Mouse (Mus musculus) myocyte (in vitro differentiated cells): ENCODE data around the gene Ppp1r16b.

Experiments
- CEBPB ChIP-seq: IDR thresholded peaks from 2 replicates; pipeline ENCODE4 v1.6.1; 2011; ENCODE audit warnings: mild to moderate bottlenecking, moderate library complexity; ENCODE audit not compliant: poor library complexity, insufficient read depth, severe bottlenecking
- E2F4 ChIP-seq: IDR thresholded peaks from one replicate; pipeline ENCODE4 v1.6.1; 2011; ENCODE audit warnings: mild to moderate bottlenecking, control low read depth, moderate library complexity; ENCODE audit not compliant: insufficient read depth
- MAX ChIP-seq: IDR thresholded peaks from one replicate; pipeline ENCODE4 v1.6.1; 2011; ENCODE audit warnings: low read depth, mild to moderate bottlenecking, control low read depth
- MYOG ChIP-seq, 3 experiments: IDR thresholded peaks; one replicate each; pipeline ENCODE4 v1.6.1; 2011; ENCODE audit warnings: control low read depth in 2 of 3, low read depth in 2 of 3, mild to moderate bottlenecking in 2 of 3; ENCODE audit not compliant: insufficient read length in 2 of 3, control insufficient read depth in 1 of 3, insufficient read depth in 1 of 3
- POLR2A ChIP-seq: IDR thresholded peaks from one replicate; pipeline ENCODE4 v1.6.1; 2011; ENCODE audit warnings: low read depth, mild to moderate bottlenecking, control low read depth, moderate library complexity; ENCODE audit not compliant: insufficient read length
- SRF ChIP-seq: IDR thresholded peaks from one replicate; pipeline ENCODE4 v1.6.1; 2011; ENCODE audit warnings: low read depth; ENCODE audit not compliant: control insufficient read depth, insufficient read length
- TCF3 ChIP-seq: IDR thresholded peaks from one replicate; pipeline ENCODE4 v1.6.1; 2011; ENCODE audit warnings: low read depth, control low read depth; ENCODE audit not compliant: insufficient read length
- USF1 ChIP-seq: IDR thresholded peaks from one replicate; pipeline ENCODE4 v1.6.1; 2011; ENCODE audit warnings: low read depth, mild to moderate bottlenecking, control low read depth, moderate library complexity

DNA sequence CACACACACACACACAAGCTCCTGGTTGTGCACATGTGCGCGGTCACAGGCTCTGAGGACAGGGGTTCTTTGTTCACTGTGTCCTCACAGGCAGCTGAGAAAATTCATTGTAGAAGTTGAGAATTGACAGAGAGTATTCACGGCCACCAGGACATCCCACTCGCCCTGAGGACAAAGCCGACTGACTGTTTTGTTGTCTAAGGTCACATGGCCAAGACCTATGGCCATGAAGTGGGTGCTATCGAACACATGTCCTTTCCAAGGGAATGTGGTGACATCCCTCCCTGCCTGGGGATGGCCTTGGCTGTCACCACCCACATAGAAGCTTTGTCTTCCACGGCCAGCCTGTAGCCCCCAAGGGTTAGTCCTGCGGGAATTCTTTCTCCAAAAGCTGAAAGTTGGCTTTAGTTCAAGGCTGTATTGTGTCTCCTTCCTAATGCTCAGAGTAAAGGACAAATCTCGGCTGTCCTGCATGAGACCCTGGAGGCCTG, 75.9 kb downstream of the Ppp1r16b start:
- TF ChIP-seq TCF3 (no peak), MAX (no peak), E2F4 (no peak), POLR2A (no peak), SRF (no peak), CEBPB (no peak), USF1 (no peak), MYOG (IDR thresholded peaks at IDR 0.05; ENCODE audit: control insufficient read depth in 1 of 3, insufficient read depth in 1 of 3, insufficient read length in 2 of 3, low read depth in 2 of 3) (no peak)
